Mouse (Mus musculus): ENCODE results near the gene Vamp9.
A peak's percentile ranks its signal among the peaks of the same experiment; 100 is the strongest.

Gene Vamp9

GRCm38 (mm10) chr5:99941776-99942502 is 35.9 kb downstream of the Vamp9 start:
- no peak for DNase-seq (ENCODE audit: low read depth)

- DNase-seq (ENCODE audit: low read depth), result no peak
Measured at GRCm38 (mm10) chr5:99952513-99952912, 46.5 kb downstream of the Vamp9 start.

GRCm38 (mm10) chr5:99953883-99954282 is 47.8 kb downstream of the Vamp9 start:
- no peak for DNase-seq (ENCODE audit: low read depth)

GRCm38 (mm10) chr5:99958666-99959065 is 52.6 kb downstream of the Vamp9 start:
- DNase-seq (ENCODE audit: low read depth), result no peak

GRCm38 (mm10) chr5:99959236-99959936 is 53.3 kb downstream of the Vamp9 start:
- DNase-seq (ENCODE audit: low read depth), result no peak

- DNase-seq (ENCODE audit: low read depth), result no peak
Measured at GRCm38 (mm10) chr5:99959960-99960359, 53.9 kb downstream of the Vamp9 start.

- DNase-seq (ENCODE audit: low read depth), result peak; percentile 16
Measured at GRCm38 (mm10) chr5:99973941-99974340, 67.9 kb downstream of the Vamp9 start.

- DNase-seq (ENCODE audit: low read depth), result no peak
Measured at GRCm38 (mm10) chr5:99975061-99975460, 69.0 kb downstream of the Vamp9 start.

GRCm38 (mm10) chr5:99975776-99976175 is 69.7 kb downstream of the Vamp9 start:
- DNase-seq (ENCODE audit: low read depth), result no peak

GRCm38 (mm10) chr5:99976334-99976955 is 70.4 kb downstream of the Vamp9 start:
- no peak for DNase-seq (ENCODE audit: low read depth)

- peak; percentile 19 for DNase-seq (ENCODE audit: low read depth)
Measured at GRCm38 (mm10) chr5:99977516-99978301, 71.7 kb downstream of the Vamp9 start.

GRCm38 (mm10) chr5:99978699-99979442 is 72.8 kb downstream of the Vamp9 start, which contains the start of the genes Hnrnpd and 4930524J08Rik:
Gene Hnrnpd, minus strand, starts transcription at chr5:99978938.
Gene 4930524J08Rik, plus strand, starts transcription at chr5:99979061.
- peak; percentile 62 for DNase-seq (ENCODE audit: low read depth)

- no peak for DNase-seq (ENCODE audit: low read depth)
Measured at GRCm38 (mm10) chr5:99983452-99984061, 77.5 kb downstream of the Vamp9 start.

GRCm38 (mm10) chr5:99994166-99994565 is 88.1 kb downstream of the Vamp9 start:
- no peak for DNase-seq (ENCODE audit: low read depth)

- no peak for DNase-seq (ENCODE audit: low read depth)
Measured at GRCm38 (mm10) chr5:99994680-99995079, 88.6 kb downstream of the Vamp9 start.

- no peak for DNase-seq (ENCODE audit: low read depth)
Measured at GRCm38 (mm10) chr5:100000048-100000447, 94.0 kb downstream of the Vamp9 start.

- DNase-seq (ENCODE audit: low read depth), result no peak
Measured at GRCm38 (mm10) chr5:100000500-100000899, 94.4 kb downstream of the Vamp9 start.
